Mouse (Mus musculus): Measurements from ENCODE around the gene Pusl1. TPM values are rescaled to one million over a fixed set of nuclear protein-coding genes. Genes with fewer than 3 reads are reported as not detected.

Gene Pusl1
- polyA plus RNA-seq, 1 experiment = 27.3 TPM

- DNase-seq = peak; percentile 85
- Histone ChIP-seq H3K4me3 (ENCODE audit: insufficient read depth, low read depth, low read length) (no peak overlapping the region), H3K27me3 (replicated peaks; ENCODE audit: control insufficient read depth, insufficient read depth, low read length) (no peaks in the 10 kb centered on the region), H3K4me1 (ENCODE audit: control insufficient read depth, insufficient read depth, low read length) (peaks cover 38% of the 10 kb centered on the region), H3K27ac (ENCODE audit: insufficient read depth, low read depth, low read length) (peak overlapping the region; percentile 26; the same call in 1 of the 2 replicates), H3K36me3 (ENCODE audit: control insufficient read depth, insufficient read depth, low read length) (no peaks in the 10 kb centered on the region; the same call in 1 of the 2 replicates)
- 37% methylated on average over 2 of the region's 2 CpGs for WGBS
- no peak for TF ChIP-seq CTCF (conservative IDR thresholded peaks at IDR 0.05; ENCODE audit: insufficient read depth, insufficient read length, low read depth, low read length)
- no peak for TF ChIP-seq POLR2A (IDR thresholded peaks at IDR 0.05; ENCODE audit: low read depth, low read length)
Observed at GRCm38 (mm10) chr4:155851951-155852411, 39.6 kb downstream of the Pusl1 start.

DNA sequence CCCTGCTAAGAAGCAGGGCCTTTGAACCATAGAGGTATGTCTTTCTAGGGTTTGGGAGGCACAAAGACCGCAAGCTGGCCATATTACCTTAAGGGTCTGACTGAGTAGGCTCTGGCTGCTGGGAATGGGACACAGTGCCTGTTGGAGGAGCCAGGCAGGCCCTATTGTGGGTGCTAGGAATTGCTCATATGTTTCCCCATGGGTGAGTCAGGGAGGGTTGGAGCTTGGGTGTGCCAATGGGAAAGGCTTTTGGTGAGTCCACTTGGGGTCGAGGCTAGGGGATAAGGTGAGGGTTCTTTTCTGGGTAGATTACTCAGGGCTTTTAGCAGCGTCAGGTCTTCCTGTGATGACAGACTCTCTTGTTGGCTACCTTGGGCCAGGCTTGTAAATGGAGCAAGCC is 40.2 kb downstream of the Pusl1 start:
- no peak overlapping the region for H3K4me3 ChIP-seq (ENCODE audit: insufficient read depth, low read depth, low read length)

DNA sequence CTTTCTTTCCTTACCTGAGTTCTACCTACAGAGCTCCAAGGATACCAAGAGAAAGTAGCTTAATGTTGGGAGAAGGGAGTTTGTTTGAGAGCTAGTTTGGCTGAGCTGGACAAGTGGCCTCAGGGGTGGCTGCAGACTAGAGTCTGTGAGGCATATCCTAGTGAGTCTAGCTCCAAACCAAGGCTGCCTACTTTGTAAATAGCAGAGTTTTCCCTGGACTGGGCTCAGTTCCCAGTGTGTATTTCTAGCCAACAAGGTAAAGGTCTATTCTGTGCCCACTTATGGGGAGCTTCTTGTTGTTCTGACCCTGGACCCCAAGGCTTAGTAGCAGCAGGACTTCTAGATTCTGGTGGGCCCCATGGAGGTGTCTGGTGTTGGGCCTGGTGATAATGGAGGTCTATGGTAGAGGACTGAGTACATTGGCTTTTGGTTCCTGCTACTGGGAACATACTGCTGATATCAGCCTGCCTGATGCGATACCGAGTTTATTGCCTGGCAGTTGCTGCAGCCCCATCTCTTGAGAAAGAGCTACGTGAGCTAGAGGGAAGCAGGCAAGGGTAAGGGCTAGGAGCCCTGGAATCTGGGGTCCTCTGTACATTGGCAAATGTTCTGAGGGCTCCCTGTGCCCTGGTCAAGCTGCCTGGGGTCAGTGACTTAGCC is 41.7 kb downstream of the Pusl1 start:
- peaks cover 38% of the 10 kb centered on the region for H3K4me1 ChIP-seq (ENCODE audit: control insufficient read depth, insufficient read depth, low read length)
- H3K36me3 ChIP-seq (ENCODE audit: control insufficient read depth, insufficient read depth, low read length) = no peaks in the 10 kb centered on the region
- peak; percentile 82 for DNase-seq
- 0 out of 2 replicates have a peak overlapping the region, but pooled peaks have one; percentile 20 for H3K27ac ChIP-seq (ENCODE audit: insufficient read depth, low read depth, low read length)
- no peak overlapping the region for H3K4me3 ChIP-seq (ENCODE audit: insufficient read depth, low read depth, low read length)
- whole genome bisulfite sequencing = 61% methylated on average over 3 of the region's 3 CpGs
- no peaks in the 10 kb centered on the region for H3K27me3 ChIP-seq (replicated peaks; ENCODE audit: control insufficient read depth, insufficient read depth, low read length)
- no peak for TF ChIP-seq POLR2A (IDR thresholded peaks at IDR 0.05; ENCODE audit: low read depth, low read length)
- TF ChIP-seq CTCF (conservative IDR thresholded peaks at IDR 0.05; ENCODE audit: insufficient read depth, insufficient read length, low read depth, low read length) = no peak

More for the DNA sequence above, 40.2 kb downstream of the Pusl1 start:
- Histone ChIP-seq H3K27me3 (replicated peaks; ENCODE audit: control insufficient read depth, insufficient read depth, low read length) (no peaks in the 10 kb centered on the region), H3K4me1 (ENCODE audit: control insufficient read depth, insufficient read depth, low read length) (peaks cover 38% of the 10 kb centered on the region), H3K27ac (ENCODE audit: insufficient read depth, low read depth, low read length) (peak overlapping the region; percentile 26; the same call in 1 of the 2 replicates), H3K36me3 (ENCODE audit: control insufficient read depth, insufficient read depth, low read length) (no peaks in the 10 kb centered on the region; the same call in 1 of the 2 replicates)
- TF ChIP-seq POLR2A (IDR thresholded peaks at IDR 0.05; ENCODE audit: low read depth, low read length) = no peak
- no peak for TF ChIP-seq CTCF (conservative IDR thresholded peaks at IDR 0.05; ENCODE audit: insufficient read depth, insufficient read length, low read depth, low read length)
- DNase-seq = no peak
- WGBS = 79% methylated on average over 3 of the region's 3 CpGs

- Histone ChIP-seq H3K4me1 (ENCODE audit: control insufficient read depth, insufficient read depth, low read length) (peaks cover 38% of the 10 kb centered on the region), H3K27me3 (replicated peaks; ENCODE audit: control insufficient read depth, insufficient read depth, low read length) (no peaks in the 10 kb centered on the region), H3K27ac (ENCODE audit: insufficient read depth, low read depth, low read length) (peak overlapping the region; percentile 20; the same call in 1 of the 2 replicates), H3K4me3 (ENCODE audit: insufficient read depth, low read depth, low read length) (no peak overlapping the region), H3K36me3 (ENCODE audit: control insufficient read depth, insufficient read depth, low read length) (no peaks in the 10 kb centered on the region)
- TF ChIP-seq POLR2A (IDR thresholded peaks at IDR 0.05; ENCODE audit: low read depth, low read length) = no peak
- TF ChIP-seq CTCF (conservative IDR thresholded peaks at IDR 0.05; ENCODE audit: insufficient read depth, insufficient read length, low read depth, low read length) = no peak
- no peak for DNase-seq
- WGBS = 64% methylated on average over 2 of the region's 2 CpGs
Observed at GRCm38 (mm10) chr4:155849391-155849790, 42.2 kb downstream of the Pusl1 start.

GRCm38 (mm10) chr4:155848434-155849095 is 43.0 kb downstream of the Pusl1 start:
- TF ChIP-seq CTCF (conservative IDR thresholded peaks at IDR 0.05; ENCODE audit: insufficient read depth, insufficient read length, low read depth, low read length) (no peak), POLR2A (IDR thresholded peaks at IDR 0.05; ENCODE audit: low read depth, low read length) (no peak)
- Histone ChIP-seq H3K36me3 (ENCODE audit: control insufficient read depth, insufficient read depth, low read length) (no peaks in the 10 kb centered on the region), H3K4me1 (ENCODE audit: control insufficient read depth, insufficient read depth, low read length) (peaks cover 38% of the 10 kb centered on the region), H3K27ac (ENCODE audit: insufficient read depth, low read depth, low read length) (peak overlapping the region; percentile 57), H3K4me3 (ENCODE audit: insufficient read depth, low read depth, low read length) (peak overlapping the region; percentile 76), H3K27me3 (replicated peaks; ENCODE audit: control insufficient read depth, insufficient read depth, low read length) (no peaks in the 10 kb centered on the region)
- WGBS = 36% methylated on average over 7 of the region's 7 CpGs
- peak; percentile 91 for DNase-seq

DNA sequence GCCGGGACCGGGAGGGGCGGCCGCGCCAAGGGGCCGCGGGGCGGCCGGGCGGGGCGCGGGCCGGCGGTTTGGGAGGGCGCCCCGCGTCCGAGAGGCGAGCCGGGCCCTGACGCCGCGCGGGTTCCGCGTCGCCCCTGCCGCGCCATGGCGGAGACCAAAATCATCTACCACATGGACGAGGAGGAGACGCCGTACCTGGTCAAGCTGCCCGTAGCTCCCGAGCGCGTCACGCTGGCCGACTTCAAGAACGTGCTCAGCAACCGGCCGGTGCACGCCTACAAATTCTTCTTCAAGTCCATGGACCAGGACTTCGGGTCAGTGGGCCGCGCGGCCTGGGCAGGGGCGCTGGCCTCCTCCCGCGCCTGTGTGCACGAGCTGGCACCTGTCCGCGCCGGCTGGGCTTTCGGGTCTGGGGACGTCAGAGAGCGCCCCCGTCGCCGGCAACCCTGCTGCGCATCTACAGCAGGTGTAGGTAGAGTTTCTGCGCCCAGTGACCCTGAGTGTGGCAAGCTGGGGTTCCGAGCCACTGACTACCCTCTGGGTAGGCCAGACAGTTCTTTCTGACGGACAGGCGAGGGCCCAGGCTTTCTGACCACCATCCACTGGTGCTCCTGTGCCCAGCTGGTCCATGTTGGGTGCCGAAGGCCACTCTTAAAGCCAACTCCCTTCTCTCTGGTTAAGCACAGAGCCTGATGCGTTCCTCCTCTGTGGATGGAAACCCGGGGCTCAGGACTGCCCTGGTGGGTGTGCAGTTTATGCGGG is 43.8 kb downstream of the Pusl1 start:
- H3K27me3 ChIP-seq (replicated peaks; ENCODE audit: control insufficient read depth, insufficient read depth, low read length) = no peaks in the 10 kb centered on the region
- H3K4me3 ChIP-seq (ENCODE audit: insufficient read depth, low read depth, low read length) = peak overlapping the region; percentile 76
- TF ChIP-seq CTCF (conservative IDR thresholded peaks at IDR 0.05; ENCODE audit: insufficient read depth, insufficient read length, low read depth, low read length) (no peak), POLR2A (IDR thresholded peaks at IDR 0.05; ENCODE audit: low read depth, low read length) (no peak)
- peaks cover 41% of the 10 kb centered on the region for H3K4me1 ChIP-seq (ENCODE audit: control insufficient read depth, insufficient read depth, low read length)
- H3K27ac ChIP-seq (ENCODE audit: insufficient read depth, low read depth, low read length) = peak overlapping the region; percentile 57
- peak; percentile 72 for DNase-seq
- under 1% methylated on average over 68 of the region's 69 CpGs for WGBS
- H3K36me3 ChIP-seq (ENCODE audit: control insufficient read depth, insufficient read depth, low read length) = no peaks in the 10 kb centered on the region
